Mouse (Mus musculus) common myeloid progenitor, adult 5-6 weeks (primary cell): ENCODE measurements around the gene Krt13. TPM values are rescaled to one million over a fixed set of nuclear protein-coding genes. Genes with fewer than 3 reads are reported as not detected.
A peak's percentile ranks its signal among the peaks of the same experiment; 100 is the strongest.

Experiments used
- ATAC-seq: replicated peaks from 2 replicates; pipeline ENCODE4 v1.8.0; 2016; ENCODE audit warnings: low read depth, mild to moderate bottlenecking, moderate TSS enrichment, inconsistent platforms; ENCODE audit not compliant: poor library complexity, severe bottlenecking
- total RNA-seq: library from RNA; stranded (forward); fragments of 200-1000, 187-1606 nt; gene quantifications from 2 replicates; pipeline ENCODE4 v1.2.3, GENCODE M21; 2017

Krt13 gene
- not detected in 2 replicates for total RNA-seq

DNA sequence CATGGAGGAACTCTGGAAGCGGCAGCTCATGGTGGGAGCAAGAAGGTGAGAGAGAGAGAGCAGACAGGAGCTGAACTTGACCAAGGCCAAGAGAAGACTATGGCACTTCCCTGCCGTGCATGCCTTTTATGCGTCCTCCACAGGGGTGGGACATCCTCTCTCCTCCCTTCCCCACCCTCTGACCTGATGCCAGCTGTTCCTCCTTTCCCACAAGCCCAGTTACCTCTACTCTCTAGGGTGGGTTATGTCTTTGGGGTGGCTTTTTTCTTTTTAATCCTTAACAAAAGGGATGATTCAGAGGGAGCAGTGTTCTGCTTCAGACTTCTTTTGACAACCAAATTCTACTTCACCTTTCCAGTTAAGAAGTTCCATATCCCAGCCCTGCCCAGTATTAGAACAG lies at the start of gene Krt13:
TSS of gene Krt13 (minus strand) at position 101 of the 400 bp plus-strand sequence.
- no peak for ATAC-seq

- peak; percentile 57; the same call in 1 of the 2 replicates for ATAC-seq
These were observed 47.7 kb upstream of the Krt13 start for GRCm38 (mm10) chr11:100168765-100169762.

DNA sequence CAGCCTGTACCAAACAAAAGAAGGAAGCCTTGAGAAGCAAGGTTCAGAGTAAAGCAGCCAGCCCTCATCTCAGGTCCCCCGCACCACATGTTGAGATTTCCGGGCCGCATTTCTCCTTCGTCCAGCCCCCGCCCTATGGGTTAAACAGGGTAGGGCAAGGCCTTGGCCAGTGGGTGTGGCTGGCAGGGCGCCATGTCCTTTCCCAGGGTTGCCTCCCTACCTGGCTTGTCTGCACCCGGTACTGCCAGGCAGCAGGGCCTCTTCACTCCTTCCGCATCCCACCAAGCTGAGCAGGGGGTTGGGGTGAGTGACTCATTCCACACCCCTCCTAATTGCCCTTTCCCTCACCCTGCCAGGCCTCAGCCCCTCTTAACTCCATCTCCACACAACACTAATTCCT lies 46.7 kb upstream of the Krt13 start:
- ATAC-seq: no peak

GRCm38 (mm10) chr11:100164392-100164791 lies 43.0 kb upstream of the Krt13 start:
- no peak for ATAC-seq

DNA sequence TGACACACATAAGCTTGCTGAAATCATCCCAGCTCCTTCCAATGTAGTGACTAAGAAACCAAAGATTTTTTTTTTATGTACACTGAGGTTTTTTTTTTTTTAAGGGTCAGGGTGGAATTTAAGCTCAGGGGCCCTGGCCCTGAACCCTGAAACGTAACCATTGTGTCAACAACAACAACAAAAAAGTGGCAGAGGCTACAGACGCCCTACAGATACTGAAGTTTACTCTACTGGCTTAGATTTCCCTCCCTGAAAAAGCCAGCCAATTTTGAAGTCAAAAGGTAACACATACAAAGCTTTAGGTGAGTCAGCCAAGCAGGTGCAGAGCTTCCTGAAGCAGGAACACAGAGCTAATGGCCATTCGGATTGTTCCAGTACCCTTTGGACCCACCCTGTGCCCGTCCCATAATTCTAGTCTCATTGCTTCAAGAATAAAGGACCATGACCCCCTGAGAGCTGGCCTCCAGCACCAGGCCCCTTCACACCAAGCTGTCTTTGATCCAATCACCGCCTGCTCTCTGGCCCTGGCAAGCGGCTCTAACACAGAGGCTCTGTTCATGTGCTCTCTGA lies 36.6 kb upstream of the Krt13 start:
- ATAC-seq: no peak

DNA sequence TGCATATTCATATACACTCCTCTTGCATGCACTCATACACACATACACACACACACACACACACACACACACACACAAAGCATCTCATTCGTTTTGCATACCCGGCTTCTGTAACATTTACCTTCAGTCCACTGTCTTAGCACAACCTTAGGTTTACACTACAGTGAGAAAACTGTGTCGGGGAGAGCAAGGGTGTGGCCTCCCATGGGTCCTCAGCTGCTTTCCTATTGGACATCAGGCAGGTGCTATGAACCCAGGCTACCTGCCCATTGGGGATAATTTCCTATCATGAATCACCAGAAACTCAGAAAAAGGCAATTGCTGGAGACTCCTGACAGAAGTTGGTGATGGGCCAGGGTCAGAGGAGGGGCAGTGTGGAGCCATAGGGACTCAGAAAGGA lies 36.0 kb upstream of the Krt13 start:
- ATAC-seq: no peak

GRCm38 (mm10) chr11:100155497-100156255 lies 34.3 kb upstream of the Krt13 start:
- no peak for ATAC-seq

DNA sequence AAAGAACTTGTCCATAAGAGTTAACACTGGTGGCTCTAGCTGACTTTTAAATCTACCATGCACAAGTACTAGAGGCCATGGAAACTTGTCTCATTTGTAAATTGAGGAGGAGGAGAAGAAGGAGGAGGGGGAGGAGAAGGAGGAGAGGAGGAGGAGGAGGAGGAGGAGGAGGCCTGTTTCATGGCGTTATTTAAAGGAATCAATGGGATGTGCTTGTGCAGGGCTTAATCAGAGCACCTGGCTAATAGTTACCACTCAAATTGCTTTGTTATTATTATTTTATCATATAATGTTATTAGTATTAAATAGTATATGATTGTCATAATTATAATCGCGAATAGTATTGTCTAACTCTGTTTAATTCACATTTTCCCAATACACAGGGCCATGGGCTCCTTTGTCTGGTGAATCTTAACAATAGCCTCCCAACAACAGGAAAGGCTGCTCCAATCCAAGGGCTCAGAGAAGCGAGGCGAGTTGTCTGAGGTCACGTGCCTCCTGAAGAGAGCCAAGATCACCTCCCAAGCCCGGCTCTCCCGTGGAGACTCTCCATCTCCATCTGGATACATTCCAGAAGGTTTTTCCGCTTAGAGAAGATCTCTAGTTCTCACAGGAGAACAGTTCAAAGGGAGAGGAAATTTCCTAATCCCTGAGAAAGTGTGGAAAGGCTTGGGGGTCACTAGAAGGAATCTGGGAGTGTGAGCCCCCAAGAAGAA lies 27.4 kb upstream of the Krt13 start, which contains the start of gene Krt19:
TSS of gene Krt19 (minus strand) at position 51 of the 716 bp plus-strand sequence.
- no peak for ATAC-seq

- ATAC-seq: no peak
These were observed 26.4 kb upstream of the Krt13 start for GRCm38 (mm10) chr11:100147566-100148353.

DNA sequence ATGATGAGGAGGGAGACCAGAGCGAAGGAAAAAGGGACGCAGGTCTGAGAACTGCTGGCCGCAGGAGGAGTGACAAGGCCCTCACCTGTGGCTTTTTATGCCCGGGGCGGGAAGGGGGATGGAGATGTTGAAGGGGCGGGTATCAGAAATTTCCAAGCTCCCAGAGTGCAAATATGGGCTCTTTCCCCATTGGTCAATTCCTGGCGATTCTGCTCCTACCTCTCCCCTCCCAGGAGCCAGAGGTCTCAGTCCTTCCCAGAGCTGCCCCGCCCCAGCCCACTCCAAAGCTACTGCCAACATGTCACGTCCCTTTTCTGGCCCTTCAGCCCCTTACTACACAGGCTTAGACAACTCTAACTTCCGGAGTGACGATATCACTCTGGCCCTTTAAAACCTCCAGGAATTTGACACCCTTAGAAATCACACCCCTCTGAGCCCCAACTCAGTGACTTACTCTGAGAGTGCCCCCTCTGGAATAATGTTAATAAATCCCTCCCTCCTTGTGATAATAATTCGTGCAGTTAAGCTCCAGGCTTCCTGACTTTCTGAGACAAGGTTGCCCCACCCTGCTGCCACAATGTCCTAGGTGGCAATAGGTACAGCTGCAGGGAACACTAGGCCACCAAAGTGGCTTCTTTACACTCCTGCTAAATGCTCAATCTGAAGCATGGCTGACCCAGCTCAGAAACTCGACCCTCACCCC lies 24.6 kb upstream of the Krt13 start:
- no peak for ATAC-seq

DNA sequence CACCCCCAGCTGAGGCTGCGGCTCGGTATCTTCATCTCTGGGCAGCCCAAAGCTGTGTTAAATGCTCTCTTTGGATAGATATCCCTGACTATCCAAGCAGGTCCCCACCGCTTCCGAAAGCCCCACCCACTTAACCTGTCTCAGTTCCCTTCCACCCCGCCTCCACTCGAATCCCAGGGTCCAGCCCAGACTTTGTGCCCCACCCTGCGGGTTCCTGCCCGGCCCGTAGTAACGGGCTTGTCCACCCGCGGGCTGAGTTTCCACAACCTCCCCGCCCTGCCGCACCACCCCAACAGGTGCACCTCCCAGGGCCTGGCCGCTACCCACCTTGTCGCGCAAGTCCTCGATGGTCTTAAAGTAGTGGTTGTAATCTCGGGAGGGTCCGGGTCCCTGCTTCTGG lies 23.7 kb upstream of the Krt13 start:
- ATAC-seq: no peak

- ATAC-seq: no peak
These were observed 19.6 kb upstream of the Krt13 start for GRCm38 (mm10) chr11:100140966-100141365.

DNA sequence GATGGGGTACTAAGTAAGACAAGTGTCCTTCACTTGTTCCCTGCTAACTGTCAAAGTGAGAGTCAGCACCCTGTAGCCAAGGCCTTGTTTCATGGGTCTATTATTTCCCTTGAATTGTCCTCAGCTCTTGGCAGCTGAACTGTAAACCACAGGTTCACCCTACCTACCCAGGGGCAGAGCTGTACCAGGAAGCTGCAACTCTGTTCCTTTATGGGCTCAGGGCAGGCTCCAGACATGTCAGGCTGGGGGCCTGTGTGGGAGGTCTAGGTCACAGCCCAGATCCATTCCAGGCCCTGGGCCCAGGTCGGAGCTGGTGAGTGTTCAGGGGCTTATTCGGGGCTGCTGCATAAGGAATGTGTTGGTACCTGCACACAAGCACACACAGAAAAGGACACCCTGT lies 18.0 kb upstream of the Krt13 start:
- no peak for ATAC-seq

GRCm38 (mm10) chr11:100138809-100139208 lies 17.4 kb upstream of the Krt13 start:
- no peak for ATAC-seq

- no peak for ATAC-seq
These were observed 16.3 kb upstream of the Krt13 start for GRCm38 (mm10) chr11:100137693-100138092.

DNA sequence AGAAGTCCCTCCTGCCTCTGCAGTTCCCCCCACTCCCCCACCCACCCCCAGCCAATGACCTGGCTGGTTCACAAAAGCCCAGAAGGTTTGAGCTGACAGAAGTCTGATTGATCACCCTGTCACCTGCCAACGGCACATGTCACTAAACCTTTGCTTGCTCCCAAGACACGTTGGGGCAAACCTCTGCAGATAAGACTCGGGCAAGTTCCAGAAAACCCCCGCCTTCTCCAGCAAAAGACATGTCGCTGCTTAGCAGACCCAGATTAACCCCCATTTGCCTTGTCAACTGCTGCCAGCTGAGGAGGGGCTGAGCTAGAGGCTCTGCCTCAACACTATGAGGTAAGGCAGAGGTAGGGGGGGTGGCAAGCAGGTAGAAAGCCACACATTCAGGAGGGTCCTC lies 15.2 kb upstream of the Krt13 start:
- no peak for ATAC-seq

DNA sequence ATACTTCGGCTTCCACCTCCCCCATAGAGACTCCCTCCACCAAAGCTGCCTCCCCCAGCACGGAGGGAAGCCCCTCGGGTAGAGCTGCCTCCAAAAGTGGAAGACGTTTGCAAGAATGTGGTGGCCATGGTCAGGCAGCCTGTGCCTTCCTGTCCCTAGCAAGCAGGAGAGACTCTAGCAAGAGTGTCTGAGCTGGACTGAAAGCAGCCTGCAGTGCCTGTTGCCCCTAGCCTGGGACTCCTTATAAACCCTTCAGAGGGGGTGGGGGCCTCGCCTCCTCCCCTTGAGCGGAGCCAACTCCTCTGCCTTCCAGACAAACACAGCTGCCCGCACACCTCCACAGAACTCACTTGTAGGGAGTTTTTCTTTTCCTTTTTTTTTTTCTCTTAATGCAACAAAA lies 14.4 kb upstream of the Krt13 start, which contains the start of gene Krt15:
TSS of gene Krt15 (minus strand) at position 198 of the 400 bp plus-strand sequence.
- ATAC-seq: no peak

GRCm38 (mm10) chr11:100124901-100125300 lies 3.5 kb upstream of the Krt13 start:
- ATAC-seq: no peak
